Mouse (Mus musculus) heart, embryonic 12.5 days (tissue): ENCODE results near the gene 4930524J08Rik. TPM values are rescaled to one million over a fixed set of nuclear protein-coding genes. Genes with fewer than 3 reads are reported as not detected.

Source experiments
- ATAC-seq: fragments of 200-750 bp; cut with Nextera tagmentation; 2 replicates; pipeline ENCODE4 v1.8.0; 2017; ENCODE audit warnings: moderate TSS enrichment, moderate library complexity; ENCODE audit not compliant: insufficient number of reproducible peaks, low FRiP score
- H3K27ac ChIP-seq: fragments of 300-500 bp; sonication (generic); 2 replicates; pipeline ENCODE4 v1.5.1; 2016; ENCODE audit warnings: mild to moderate bottlenecking, moderate library complexity; ENCODE audit not compliant: poor library complexity, severe bottlenecking
- H3K27me3 ChIP-seq: fragments of 300-500 bp; sonication (generic); replicated peaks from 2 replicates; pipeline ENCODE4 v1.6.1; 2016; ENCODE audit warnings: mild to moderate bottlenecking, moderate library complexity
- H3K36me3 ChIP-seq: fragments of 300-500 bp; sonication (generic); 2 replicates; pipeline ENCODE4 v1.6.1; 2016; ENCODE audit warnings: mild to moderate bottlenecking, moderate library complexity
- H3K4me1 ChIP-seq: fragments of 300-500 bp; sonication (generic); replicated peaks from 2 replicates; pipeline ENCODE4 v1.6.1; 2016; ENCODE audit warnings: mild to moderate bottlenecking
- H3K4me2 ChIP-seq: fragments of 300-500 bp; sonication (generic); 2 replicates; pipeline ENCODE4 v1.6.1; 2016; ENCODE audit warnings: mild to moderate bottlenecking, moderate library complexity
- H3K4me3 ChIP-seq: fragments of 300-500 bp; sonication (generic); 2 replicates; pipeline ENCODE4 v1.5.1; 2016; ENCODE audit warnings: mild to moderate bottlenecking
- H3K9ac ChIP-seq: fragments of 300-500 bp; sonication (generic); 2 replicates; pipeline ENCODE4 v1.6.1; 2016; ENCODE audit warnings: mild to moderate bottlenecking, moderate library complexity
- H3K9me3 ChIP-seq: fragments of 300-500 bp; sonication (generic); replicated peaks from 2 replicates; pipeline ENCODE4 v1.6.1; 2016; ENCODE audit warnings: mild to moderate bottlenecking, moderate library complexity
- WGBS: fragments of 180-500 bp; shearing (Covaris S2); methylation state at CpG from one replicate; pipeline ENCODE4 v1.1.7; 2016; 5-methylcytosine and 5-hydroxymethylcytosine counted together
- polyA plus RNA-seq: library from polyadenylated mRNA; unstranded; fragments of >200 nt; fragmentation: Nextera tagmentation; extraction: Ambion mirVana; gene quantifications from 2 replicates; pipeline ENCODE4 v1.2.1, GENCODE M21; 2016

The 4930524J08Rik gene
- 1.4 and 1.6 TPM in 2 replicates for polyA plus RNA-seq

DNA sequence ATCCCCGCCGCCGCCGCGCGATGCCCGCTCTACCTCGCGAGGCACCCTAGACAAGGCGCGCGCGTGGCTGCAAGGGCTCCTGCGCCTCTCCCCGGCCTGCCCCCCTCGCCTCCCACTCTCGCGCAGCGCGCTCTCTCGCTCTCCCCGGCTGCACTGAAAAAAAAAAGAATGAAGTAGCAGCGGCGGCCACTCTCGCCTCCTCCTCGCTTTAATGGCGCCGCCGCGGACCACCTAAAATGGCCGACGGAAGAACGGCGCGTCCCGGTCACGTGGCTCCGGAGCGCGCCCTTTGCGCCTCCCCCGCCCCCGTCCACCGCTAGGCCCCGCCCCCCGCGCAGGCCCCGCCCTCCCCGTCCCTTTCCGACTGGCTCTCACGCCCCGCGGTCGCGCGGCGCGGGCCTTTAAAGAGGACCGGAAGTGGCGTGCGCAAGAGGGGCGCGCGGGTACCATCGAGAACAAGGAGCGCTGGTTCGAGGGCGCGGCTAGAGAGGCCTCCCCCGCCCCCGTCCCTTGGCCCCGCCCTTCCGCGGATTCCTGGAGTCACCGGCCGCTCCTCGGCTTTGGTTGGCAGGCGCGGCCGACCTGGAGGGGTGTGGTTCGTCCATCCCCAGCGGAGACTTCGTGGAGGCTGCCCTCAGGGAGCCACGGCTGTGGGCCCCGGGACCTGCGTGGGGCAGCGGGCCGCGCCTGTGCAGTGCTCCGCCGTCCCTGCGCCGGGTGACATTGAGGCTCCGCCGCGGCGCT is at the start of gene 4930524J08Rik, which contains the start of gene Hnrnpd:
4930524J08Rik (plus strand) TSS at position 363 of the 744 bp plus-strand sequence.
Hnrnpd (minus strand) TSS at position 240 of the 744 bp plus-strand sequence.
- peak within 1 kb of the TSS; percentile 99 for H3K4me3 ChIP-seq
- WGBS = under 1% methylated on average over 85 of the region's 97 CpGs

DNA sequence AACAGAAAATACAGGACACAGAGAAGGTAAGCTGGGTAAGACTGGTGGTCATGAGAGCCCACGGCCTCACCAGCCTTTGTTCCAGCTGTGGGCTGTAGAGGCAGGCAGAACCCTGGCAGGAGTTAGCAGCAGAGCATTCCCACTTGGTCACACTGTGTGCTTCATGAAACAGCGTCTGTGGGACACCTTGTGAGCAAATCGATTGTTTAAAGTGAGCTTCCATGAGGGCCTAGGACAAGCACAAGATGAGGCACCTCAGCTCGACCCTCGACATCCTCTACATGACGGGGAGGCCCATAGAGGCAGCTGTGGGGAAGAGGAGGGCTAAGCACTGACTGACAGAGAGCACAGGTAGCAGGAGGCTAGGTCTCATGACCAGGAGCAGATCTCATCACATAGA is 47.0 kb upstream of the 4930524J08Rik start:
- H3K36me3 ChIP-seq = no peaks in the 10 kb centered on the region
- H3K27ac ChIP-seq = no peak overlapping the region
- WGBS = 83% methylated on average over 6 of the region's 6 CpGs
- H3K27me3 ChIP-seq = no peaks in the 10 kb centered on the region
- no peaks in the 10 kb centered on the region; the same call in 1 of the 2 replicates for H3K9me3 ChIP-seq
- H3K4me3 ChIP-seq = no peak overlapping the region
- H3K4me1 ChIP-seq = no peaks in the 10 kb centered on the region
- no peak overlapping the region for H3K9ac ChIP-seq
- no peak for ATAC-seq
- no peak overlapping the region for H3K4me2 ChIP-seq

More for the DNA sequence above, at the start of gene 4930524J08Rik, which contains the start of gene Hnrnpd:
- Histone ChIP-seq H3K9ac (peak within 1 kb of the TSS; percentile 100), H3K27ac (peak within 1 kb of the TSS; percentile 100), H3K9me3 (no peaks in the 10 kb centered on the region), H3K4me2 (peak within 1 kb of the TSS; percentile 75), H3K4me1 (peaks cover 18% of the 10 kb centered on the region), H3K36me3 (no peaks in the 10 kb centered on the region), H3K27me3 (no peaks in the 10 kb centered on the region)
- peak; percentile 97 for ATAC-seq

DNA sequence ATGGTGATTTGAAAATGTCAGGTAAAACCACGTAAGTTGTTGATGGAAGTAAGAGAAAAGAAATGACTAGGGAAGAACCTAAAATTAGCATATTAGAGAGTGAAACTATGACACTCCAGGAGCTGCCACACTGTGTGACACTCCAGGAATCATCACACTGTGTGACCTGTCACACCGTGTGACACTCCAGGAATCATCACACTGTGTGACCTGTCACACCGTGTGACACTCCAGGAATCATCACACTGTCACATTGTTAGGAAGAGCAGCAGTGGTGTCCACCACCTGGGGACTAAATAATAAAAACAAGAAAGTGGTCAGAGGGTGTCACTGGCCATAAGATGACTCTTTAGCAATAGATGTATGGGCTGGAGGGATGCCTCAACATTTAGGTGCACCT is 39.4 kb upstream of the 4930524J08Rik start:
- ATAC-seq = no peak
- H3K27me3 ChIP-seq = no peaks in the 10 kb centered on the region
- no peak overlapping the region for H3K4me3 ChIP-seq
- no peak overlapping the region for H3K27ac ChIP-seq
- H3K4me1 ChIP-seq = no peaks in the 10 kb centered on the region
- 80% methylated on average over 3 of the region's 3 CpGs for WGBS
- peaks cover 5% of the 10 kb centered on the region for H3K9me3 ChIP-seq
- peaks cover 4% of the 10 kb centered on the region for H3K36me3 ChIP-seq
- no peak overlapping the region for H3K9ac ChIP-seq
- H3K4me2 ChIP-seq = no peak overlapping the region

GRCm38 (mm10) chr5:99941273-99941672 is 37.6 kb upstream of the 4930524J08Rik start:
- H3K27me3 ChIP-seq = no peaks in the 10 kb centered on the region
- H3K27ac ChIP-seq = no peak overlapping the region
- peaks cover 13% of the 10 kb centered on the region for H3K9me3 ChIP-seq
- H3K9ac ChIP-seq = no peak overlapping the region
- peaks cover 19% of the 10 kb centered on the region for H3K36me3 ChIP-seq
- 76% methylated on average over 10 of the region's 10 CpGs for WGBS
- no peaks in the 10 kb centered on the region for H3K4me1 ChIP-seq
- no peak for ATAC-seq
- no peak overlapping the region for H3K4me3 ChIP-seq
- H3K4me2 ChIP-seq = no peak overlapping the region

DNA sequence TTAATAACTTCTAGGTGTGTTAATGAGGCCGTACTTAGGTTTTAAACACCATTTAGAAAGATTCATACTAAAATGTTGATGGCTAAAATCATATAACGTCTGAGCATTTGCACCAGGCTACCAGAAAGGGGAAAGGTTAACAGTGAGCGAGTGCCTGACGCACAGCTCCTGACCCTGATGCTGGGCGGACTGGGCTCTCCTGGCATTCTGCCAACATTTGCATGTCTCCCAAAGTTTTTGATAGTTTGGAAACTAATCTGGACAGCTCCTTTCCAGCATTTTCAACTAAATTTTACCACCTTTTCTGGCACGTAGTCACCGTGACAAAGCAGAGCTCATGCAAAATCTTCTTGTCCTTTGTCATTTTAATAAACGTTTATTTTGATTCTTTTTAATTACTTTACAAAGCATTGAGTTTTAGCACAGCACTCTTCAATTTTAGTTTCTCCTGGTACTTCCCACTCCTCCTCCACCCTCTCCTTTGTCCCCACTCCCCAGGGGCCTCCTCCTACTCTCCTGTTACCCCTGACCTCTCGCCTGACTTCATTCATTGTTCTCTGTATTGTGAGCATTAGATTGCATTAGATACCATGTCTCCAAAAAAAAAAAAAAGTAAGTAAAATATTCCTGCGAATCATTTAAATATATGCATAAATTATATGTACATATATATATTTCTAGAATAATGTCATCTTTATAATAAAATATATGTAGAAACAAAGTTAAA is 36.9 kb upstream of the 4930524J08Rik start:
- WGBS = 59% methylated on average over 10 of the region's 10 CpGs
- no peak overlapping the region for H3K27ac ChIP-seq
- H3K9ac ChIP-seq = no peak overlapping the region
- no peak overlapping the region for H3K4me2 ChIP-seq
- ATAC-seq = no peak
- H3K36me3 ChIP-seq = peaks cover 19% of the 10 kb centered on the region
- H3K4me1 ChIP-seq = no peaks in the 10 kb centered on the region
- H3K9me3 ChIP-seq = peaks cover 13% of the 10 kb centered on the region
- H3K27me3 ChIP-seq = no peaks in the 10 kb centered on the region
- no peak overlapping the region for H3K4me3 ChIP-seq

DNA sequence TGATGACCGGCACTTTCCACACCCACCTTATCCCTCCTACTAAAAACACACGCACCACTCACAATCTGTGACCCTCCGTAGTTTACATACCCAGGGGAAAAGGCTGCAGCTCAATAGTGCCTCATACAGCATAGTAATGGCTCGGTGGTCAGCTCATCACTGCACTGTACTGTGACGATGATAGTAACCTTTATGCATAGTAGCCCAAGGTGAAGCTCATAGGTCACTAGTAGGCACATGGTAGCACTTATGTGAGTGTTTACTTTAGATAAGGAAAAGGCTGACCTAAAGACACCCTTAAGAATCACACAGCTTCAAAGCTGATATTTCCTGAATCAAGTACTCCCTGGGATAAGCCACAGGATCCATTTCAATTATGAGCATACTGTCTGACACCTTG is 26.3 kb upstream of the 4930524J08Rik start:
- peaks cover 38% of the 10 kb centered on the region for H3K36me3 ChIP-seq
- no peak overlapping the region for H3K4me3 ChIP-seq
- WGBS = 70% methylated on average over 5 of the region's 5 CpGs
- no peak overlapping the region for H3K4me2 ChIP-seq
- no peaks in the 10 kb centered on the region for H3K4me1 ChIP-seq
- no peaks in the 10 kb centered on the region for H3K27me3 ChIP-seq
- H3K9me3 ChIP-seq = no peaks in the 10 kb centered on the region
- ATAC-seq = no peak
- no peak overlapping the region for H3K9ac ChIP-seq
- no peak overlapping the region for H3K27ac ChIP-seq

- H3K27me3 ChIP-seq = no peaks in the 10 kb centered on the region
- H3K27ac ChIP-seq = no peak overlapping the region
- no peak overlapping the region for H3K9ac ChIP-seq
- H3K4me1 ChIP-seq = no peaks in the 10 kb centered on the region
- no peak overlapping the region for H3K4me2 ChIP-seq
- peaks cover 45% of the 10 kb centered on the region for H3K36me3 ChIP-seq
- 56% methylated on average over 1 of the region's 1 CpGs for WGBS
- no peaks in the 10 kb centered on the region for H3K9me3 ChIP-seq
- H3K4me3 ChIP-seq = no peak overlapping the region
- ATAC-seq = no peak
These were observed 25.0 kb upstream of the 4930524J08Rik start for GRCm38 (mm10) chr5:99953883-99954282.

DNA sequence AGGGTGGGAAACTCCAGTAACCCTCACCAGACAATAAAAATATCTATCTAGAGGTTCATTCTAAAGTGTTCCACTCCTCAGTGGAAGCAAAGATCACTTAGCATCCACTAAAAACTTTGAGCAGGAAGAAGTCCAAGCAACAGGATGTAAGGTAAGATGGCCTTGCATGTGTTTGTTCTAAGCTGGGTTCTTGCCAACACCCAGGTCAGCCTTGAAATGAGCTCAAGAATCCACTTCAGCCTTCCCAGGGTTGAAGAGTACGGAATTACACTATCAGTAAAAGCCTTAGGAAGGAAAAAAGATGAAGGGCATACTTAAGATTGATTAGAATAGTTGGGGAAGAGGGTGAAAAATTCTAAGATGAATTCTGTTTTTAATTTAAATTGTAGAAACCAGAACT is 20.2 kb upstream of the 4930524J08Rik start:
- no peaks in the 10 kb centered on the region for H3K9me3 ChIP-seq
- no peak overlapping the region for H3K4me3 ChIP-seq
- no peaks in the 10 kb centered on the region for H3K4me1 ChIP-seq
- no peak for ATAC-seq
- H3K4me2 ChIP-seq = no peak overlapping the region
- H3K27ac ChIP-seq = no peak overlapping the region
- no peaks in the 10 kb centered on the region for H3K27me3 ChIP-seq
- H3K36me3 ChIP-seq = peaks cover 47% of the 10 kb centered on the region
- H3K9ac ChIP-seq = no peak overlapping the region
- WGBS = 69% methylated on average over 1 of the region's 1 CpGs

GRCm38 (mm10) chr5:99959236-99959936 is 19.5 kb upstream of the 4930524J08Rik start:
- Histone ChIP-seq H3K4me3 (no peak overlapping the region), H3K36me3 (peaks cover 51% of the 10 kb centered on the region), H3K9me3 (no peaks in the 10 kb centered on the region), H3K4me1 (no peaks in the 10 kb centered on the region), H3K4me2 (no peak overlapping the region), H3K27me3 (no peaks in the 10 kb centered on the region), H3K27ac (no peak overlapping the region), H3K9ac (no peak overlapping the region)
- 84% methylated on average over 2 of the region's 2 CpGs for WGBS
- ATAC-seq = no peak

- H3K9me3 ChIP-seq = no peaks in the 10 kb centered on the region
- no peaks in the 10 kb centered on the region for H3K27me3 ChIP-seq
- no peak overlapping the region for H3K27ac ChIP-seq
- ATAC-seq = no peak
- WGBS = 80% methylated on average over 2 of the region's 2 CpGs
- no peaks in the 10 kb centered on the region for H3K4me1 ChIP-seq
- H3K4me2 ChIP-seq = no peak overlapping the region
- H3K36me3 ChIP-seq = peaks cover 51% of the 10 kb centered on the region
- H3K4me3 ChIP-seq = no peak overlapping the region
- no peak overlapping the region for H3K9ac ChIP-seq
These were observed 18.9 kb upstream of the 4930524J08Rik start for GRCm38 (mm10) chr5:99959960-99960359.

- Histone ChIP-seq H3K4me3 (peak overlapping the region; percentile 11), H3K27ac (no peak overlapping the region), H3K36me3 (peaks cover 6% of the 10 kb centered on the region), H3K27me3 (no peaks in the 10 kb centered on the region), H3K9me3 (no peaks in the 10 kb centered on the region), H3K9ac (0 out of 2 replicates have a peak overlapping the region, but pooled peaks have one; percentile 7), H3K4me2 (peak overlapping the region; percentile 60), H3K4me1 (peaks cover 30% of the 10 kb centered on the region)
- WGBS = 6% methylated on average over 2 of the region's 2 CpGs
- ATAC-seq = no peak
These were observed 4.9 kb upstream of the 4930524J08Rik start for GRCm38 (mm10) chr5:99973941-99974340.
